Mouse (Mus musculus) ES-Bruce4 (cell line): ENCODE measurements at regions not wholly inside any gene's neighbourhood (a gene's known extent, or its start where the extent isn't known, plus 50 kb on each side); places are given as distances from the start of the nearest gene placed in this dataset.

Experiments used
- CTCF ChIP-seq: IDR thresholded peaks from one replicate; pipeline ENCODE4 v1.8.1; 2011; ENCODE audit warnings: low read depth, low read length
- EP300 ChIP-seq: IDR thresholded peaks from 2 replicates; pipeline ENCODE4 v1.6.1; 2011; ENCODE audit warnings: low read depth, low read length; ENCODE audit not compliant: insufficient read depth

- TF ChIP-seq EP300 = no peak
- TF ChIP-seq CTCF = no peak
These were observed 498.8 kb upstream of the Pou3f2 start for GRCm38 (mm10) chr4:22986763-22987468.
